Mouse (Mus musculus) lung, embryonic 16.5 days (tissue): ENCODE results near the gene Btk. TPM values are rescaled to one million over a fixed set of nuclear protein-coding genes. Genes with fewer than 3 reads are reported as not detected.

Experiments used
- ATAC-seq: fragments of 200-750 bp; cut with Nextera tagmentation; 2 replicates; pipeline ENCODE4 v1.8.0; 2017; ENCODE audit warnings: low read depth, mild to moderate bottlenecking, moderate library complexity
- H3K27ac ChIP-seq: fragments of 300-500 bp; sonication (generic); 2 replicates; pipeline ENCODE4 v1.5.1; 2014; ENCODE audit warnings: mild to moderate bottlenecking, control low read depth, low read length
- H3K27me3 ChIP-seq: fragments of 300-500 bp; sonication (generic); 2 replicates; pipeline ENCODE4 v1.6.1; 2014; ENCODE audit warnings: low read depth, low read length, mixed read lengths; ENCODE audit not compliant: control insufficient read depth, insufficient read depth
- H3K36me3 ChIP-seq: fragments of 300-500 bp; sonication (generic); 2 replicates; pipeline ENCODE4 v1.6.1; 2014; ENCODE audit warnings: low read length; ENCODE audit not compliant: control insufficient read depth, insufficient read depth
- H3K4me1 ChIP-seq: fragments of 300-500 bp; sonication (generic); replicated peaks from 2 replicates; pipeline ENCODE4 v1.6.1; 2014; ENCODE audit warnings: low read length, mixed read lengths; ENCODE audit not compliant: control insufficient read depth, insufficient read depth
- H3K4me2 ChIP-seq: fragments of 300-500 bp; sonication (generic); 2 replicates; pipeline ENCODE4 v1.6.1; 2014; ENCODE audit warnings: low read depth, low read length, control low read depth
- H3K4me3 ChIP-seq: fragments of 300-500 bp; sonication (generic); 2 replicates; pipeline ENCODE4 v1.5.1; 2014; ENCODE audit warnings: mild to moderate bottlenecking, low read length, control low read depth
- H3K9ac ChIP-seq: fragments of 300-500 bp; sonication (generic); 2 replicates; pipeline ENCODE4 v1.6.1; 2014; ENCODE audit warnings: low read length, control low read depth
- H3K9me3 ChIP-seq: fragments of 300-500 bp; sonication (generic); 2 replicates; pipeline ENCODE4 v1.6.1; 2016; ENCODE audit warnings: low read length; ENCODE audit not compliant: control insufficient read depth
- WGBS: fragments of 180-500 bp; shearing (Covaris S2); extraction: QIAGEN DNeasy Blood & Tissue Kit; methylation state at CpG from one replicate; pipeline ENCODE4 v1.1.7; 2014; 5-methylcytosine and 5-hydroxymethylcytosine counted together
- polyA plus RNA-seq: library from polyadenylated mRNA; unstranded; fragments of >200 nt; fragmentation: Nextera tagmentation; extraction: Ambion mirVana; gene quantifications from 2 replicates; pipeline ENCODE4 v1.2.1, GENCODE M21; 2015

The Btk gene
- polyA plus RNA-seq, 1 experiment from 2014 or later: 1.9 TPM

DNA sequence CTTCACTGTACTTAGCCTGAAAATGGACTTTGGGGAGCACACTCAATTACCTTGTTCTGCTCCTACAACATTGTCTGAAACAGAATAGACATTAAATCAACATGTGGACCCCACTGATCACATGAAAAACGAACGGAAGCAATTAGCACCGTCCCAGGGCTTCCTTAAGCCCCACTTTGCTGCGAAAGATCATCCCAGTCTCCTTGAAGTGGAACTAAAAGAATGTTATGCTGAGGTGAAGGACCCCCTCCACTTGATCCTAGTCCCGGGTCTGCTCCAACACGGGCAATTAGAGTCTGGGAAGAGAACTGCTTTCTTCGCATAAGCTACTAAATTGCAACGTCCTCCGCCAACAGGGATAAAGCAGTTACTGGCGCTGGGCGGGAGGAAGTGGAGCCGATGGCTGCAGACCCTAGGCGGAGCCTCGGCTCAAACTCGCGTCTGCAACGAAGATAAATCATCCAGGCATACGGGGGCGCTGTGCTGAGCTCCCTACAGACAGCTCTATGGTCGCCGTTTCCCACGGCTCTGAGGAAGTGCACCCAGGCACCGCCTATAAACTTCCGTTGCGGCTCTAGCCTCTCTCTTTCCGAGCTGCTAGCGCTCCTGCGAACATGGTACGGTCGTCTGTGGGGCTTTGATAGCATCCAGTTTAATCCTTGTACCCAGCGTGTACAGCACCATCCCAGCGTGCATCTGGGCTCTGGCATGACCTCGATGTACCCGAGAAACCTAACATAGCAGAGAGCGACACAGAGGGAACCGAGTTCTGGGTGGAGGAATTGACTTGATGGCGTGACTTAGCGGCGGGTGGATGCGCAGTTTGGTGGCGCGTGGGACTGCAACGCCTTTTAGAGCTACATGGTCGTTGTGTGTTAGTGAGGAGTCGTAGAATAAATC is 2.0 kb upstream of the Btk start, which contains the start of gene Rpl36a:
Gene Rpl36a, plus strand, starts transcription at position 552 of the 900 bp plus-strand sequence.
- WGBS: 14% methylated on average over 45 of the region's 45 CpGs
- H3K27ac ChIP-seq: peak within 1 kb of the TSS; percentile 77
- ATAC-seq: peak; percentile 97
- H3K36me3 ChIP-seq: 0 out of 2 replicates have a peak, but pooled peaks cover 3% of the 10 kb centered on the region
- no peaks in the 10 kb centered on the region for H3K9me3 ChIP-seq
- H3K4me1 ChIP-seq: no peaks in the 10 kb centered on the region
- no peaks in the 10 kb centered on the region for H3K27me3 ChIP-seq
- peak within 1 kb of the TSS; percentile 77 for H3K9ac ChIP-seq
- H3K4me3 ChIP-seq: peak within 1 kb of the TSS; percentile 61
- peak within 1 kb of the TSS; percentile 59 for H3K4me2 ChIP-seq

DNA sequence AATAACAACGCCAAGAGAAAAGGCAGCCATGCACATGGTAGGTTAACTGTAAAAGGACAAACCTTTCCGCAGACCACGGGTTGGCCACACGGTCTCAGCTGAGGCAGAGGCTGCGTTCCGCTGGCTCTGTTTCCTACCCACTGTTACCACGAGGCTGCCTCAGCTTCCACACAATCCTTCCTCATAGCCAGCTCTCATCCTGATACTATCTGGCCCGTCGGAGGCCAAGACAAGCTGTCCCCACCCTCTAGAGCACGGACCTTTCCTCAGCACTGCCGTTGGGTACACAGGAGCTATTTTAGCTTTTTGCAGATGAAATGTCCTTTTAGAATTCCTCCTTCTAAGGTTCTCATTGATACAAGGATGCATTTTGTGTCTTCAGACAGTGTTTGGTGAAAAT is 1.1 kb downstream of the Btk start:
- no peaks in the 10 kb centered on the region for H3K27me3 ChIP-seq

DNA sequence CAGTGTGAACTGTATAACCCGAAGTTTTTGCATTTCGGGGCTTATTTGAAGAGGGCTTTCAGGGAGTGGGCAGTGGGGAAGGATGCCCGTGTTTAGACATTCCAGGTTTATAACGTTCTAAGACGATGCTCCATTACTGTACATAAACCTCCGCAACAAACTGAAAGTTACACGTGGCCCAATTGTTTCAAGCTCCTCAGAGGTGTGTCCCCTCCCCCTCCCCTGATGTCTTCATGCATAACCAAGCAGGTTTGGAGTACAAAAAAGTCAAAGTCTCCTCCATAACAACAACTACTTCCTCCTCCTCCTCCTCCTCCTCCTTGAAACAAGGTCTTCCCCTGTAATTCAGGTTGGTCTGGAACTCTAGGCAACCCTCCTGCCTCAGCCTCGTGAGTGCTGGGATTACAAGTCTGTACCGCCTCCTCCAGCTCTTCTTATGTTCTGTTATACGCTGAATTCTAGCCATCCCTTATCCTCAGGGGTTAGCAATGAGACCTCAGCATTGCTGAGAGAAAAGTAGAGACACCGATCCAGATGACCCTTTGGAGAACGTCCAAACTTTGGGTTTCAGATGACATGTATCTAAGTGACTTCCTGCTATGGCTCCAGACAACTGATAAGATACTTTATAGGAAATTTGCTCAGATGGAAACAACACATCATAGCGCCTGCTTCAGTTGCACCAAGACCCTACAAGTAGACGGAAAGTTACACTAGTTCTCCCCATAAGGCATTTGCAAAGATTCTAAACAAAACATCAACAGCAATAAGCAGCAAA is 2.7 kb downstream of the Btk start:
- ATAC-seq: no peak
- H3K27ac ChIP-seq: no peak overlapping the region
- WGBS: 78% methylated on average over 14 of the region's 14 CpGs
- no peaks in the 10 kb centered on the region for H3K36me3 ChIP-seq
- H3K9me3 ChIP-seq: no peaks in the 10 kb centered on the region
- H3K4me1 ChIP-seq: no peaks in the 10 kb centered on the region
- no peak overlapping the region for H3K4me2 ChIP-seq
- no peak overlapping the region for H3K9ac ChIP-seq
- H3K27me3 ChIP-seq: no peaks in the 10 kb centered on the region
- H3K4me3 ChIP-seq: no peak overlapping the region

More for the DNA sequence above, 1.1 kb downstream of the Btk start:
- H3K36me3 ChIP-seq: no peaks in the 10 kb centered on the region
- no peaks in the 10 kb centered on the region for H3K9me3 ChIP-seq
- H3K27ac ChIP-seq: no peak overlapping the region
- H3K4me2 ChIP-seq: no peak overlapping the region
- ATAC-seq: no peak
- H3K4me1 ChIP-seq: no peaks in the 10 kb centered on the region
- WGBS: 69% methylated on average over 11 of the region's 11 CpGs
- no peak overlapping the region for H3K4me3 ChIP-seq
- H3K9ac ChIP-seq: no peak overlapping the region

DNA sequence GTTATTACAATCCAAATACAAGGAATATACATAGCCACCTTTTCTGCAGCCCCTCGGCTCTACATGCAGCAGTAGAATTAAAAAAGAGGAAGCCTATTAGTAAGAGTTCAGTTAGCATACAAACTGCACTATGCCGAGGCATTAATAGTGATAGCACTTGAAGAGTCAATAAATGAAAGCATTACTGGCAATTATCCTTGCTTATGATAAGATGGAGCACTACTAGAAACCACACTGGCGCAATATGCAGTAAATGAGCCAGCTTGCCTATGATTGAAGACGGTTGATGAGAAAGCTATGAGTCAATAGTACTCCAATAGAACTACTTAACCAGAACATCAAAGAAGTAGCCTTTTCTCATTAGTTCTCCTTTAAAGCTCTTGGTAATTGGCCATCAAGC is 5.5 kb downstream of the Btk start:
- Histone ChIP-seq H3K27me3 (no peaks in the 10 kb centered on the region), H3K9me3 (no peaks in the 10 kb centered on the region), H3K36me3 (no peaks in the 10 kb centered on the region), H3K27ac (no peak overlapping the region), H3K4me3 (no peak overlapping the region), H3K4me2 (no peak overlapping the region), H3K4me1 (no peaks in the 10 kb centered on the region), H3K9ac (no peak overlapping the region)
- 83% methylated on average over 4 of the region's 4 CpGs for WGBS
- ATAC-seq: no peak

DNA sequence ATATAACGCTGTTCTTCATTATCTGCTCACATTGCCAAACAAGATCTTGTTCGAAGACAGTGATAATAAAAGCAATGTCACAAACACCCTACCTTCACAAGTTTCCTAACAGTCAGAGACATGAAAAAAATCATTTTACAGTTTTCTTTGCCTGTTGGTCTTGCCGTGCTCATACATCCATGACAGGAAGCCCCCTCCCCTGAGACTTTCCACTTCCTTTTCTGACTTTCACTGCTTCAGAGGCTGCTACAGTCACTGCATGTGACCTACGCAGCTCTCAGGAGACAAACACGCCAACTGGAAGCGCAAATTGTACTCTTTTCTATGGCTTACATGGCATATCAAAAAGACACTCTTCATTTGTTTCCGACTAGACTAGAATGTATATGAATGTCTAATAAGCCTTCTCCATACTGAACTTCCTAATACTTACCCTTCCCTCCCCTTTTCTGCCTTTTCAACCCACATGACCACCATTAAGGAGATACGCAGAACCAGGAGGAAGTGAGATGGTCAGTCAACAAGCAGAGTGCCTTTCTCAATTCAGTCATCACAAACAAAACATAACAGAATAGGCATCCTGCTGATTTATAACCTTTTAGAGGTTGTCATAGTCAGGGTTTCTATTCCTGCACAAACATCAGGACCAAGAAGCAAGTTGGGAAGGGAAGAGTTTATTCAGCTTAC is 16.7 kb downstream of the Btk start:
- no peak for ATAC-seq
- H3K4me3 ChIP-seq: no peak overlapping the region
- H3K27me3 ChIP-seq: no peaks in the 10 kb centered on the region
- no peaks in the 10 kb centered on the region for H3K9me3 ChIP-seq
- WGBS: 73% methylated on average over 8 of the region's 8 CpGs
- no peak overlapping the region for H3K27ac ChIP-seq
- no peak overlapping the region for H3K4me2 ChIP-seq
- no peaks in the 10 kb centered on the region for H3K4me1 ChIP-seq
- H3K9ac ChIP-seq: no peak overlapping the region
- no peaks in the 10 kb centered on the region for H3K36me3 ChIP-seq

DNA sequence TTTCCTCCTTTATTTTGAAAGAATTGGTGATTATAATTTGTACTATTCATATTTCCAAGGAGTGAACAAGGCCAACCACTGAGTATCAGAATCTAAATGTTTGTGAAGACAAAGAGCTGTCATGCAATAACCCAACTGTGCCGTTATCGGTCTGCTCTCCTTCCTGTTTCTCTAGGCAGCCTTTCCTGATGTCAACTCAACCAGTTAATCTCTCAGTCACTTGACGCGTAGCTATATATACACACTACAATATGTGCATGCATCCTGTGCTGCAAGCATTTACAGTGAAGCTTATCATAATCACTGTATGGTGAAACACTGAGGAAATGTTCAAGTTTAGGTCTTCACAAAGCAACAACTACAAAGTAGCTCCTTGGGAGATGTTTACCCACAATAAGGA is 19.0 kb downstream of the Btk start:
- Histone ChIP-seq H3K4me1 (no peaks in the 10 kb centered on the region), H3K4me3 (no peak overlapping the region), H3K4me2 (no peak overlapping the region), H3K36me3 (no peaks in the 10 kb centered on the region), H3K9me3 (no peaks in the 10 kb centered on the region), H3K9ac (no peak overlapping the region), H3K27ac (no peak overlapping the region), H3K27me3 (no peaks in the 10 kb centered on the region)
- no peak for ATAC-seq
- 63% methylated on average over 4 of the region's 4 CpGs for WGBS

DNA sequence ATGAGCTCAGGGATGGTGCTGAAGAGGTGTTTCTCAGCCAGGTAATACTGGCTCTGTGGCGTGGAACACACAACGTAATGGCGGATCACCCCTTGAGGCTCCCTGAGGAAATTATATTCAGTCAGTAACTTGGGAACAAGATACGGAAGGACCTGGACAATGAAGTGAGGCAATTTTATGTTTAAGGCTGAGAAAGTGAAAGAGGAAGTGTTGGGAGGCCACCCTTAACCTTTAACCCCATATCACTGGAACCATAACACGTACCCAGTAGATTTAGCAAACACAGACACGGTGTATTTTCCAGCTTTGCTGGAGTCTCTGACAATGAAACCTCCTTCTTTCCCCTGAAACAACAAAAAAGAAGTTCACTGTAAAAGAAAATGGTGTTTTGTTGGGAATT is 28.9 kb downstream of the Btk start:
- 57% methylated on average over 6 of the region's 6 CpGs for WGBS
- H3K9me3 ChIP-seq: no peaks in the 10 kb centered on the region
- H3K4me3 ChIP-seq: no peak overlapping the region
- no peak for ATAC-seq
- H3K27me3 ChIP-seq: no peaks in the 10 kb centered on the region
- H3K4me1 ChIP-seq: no peaks in the 10 kb centered on the region
- no peak overlapping the region for H3K9ac ChIP-seq
- H3K27ac ChIP-seq: no peak overlapping the region
- H3K36me3 ChIP-seq: no peaks in the 10 kb centered on the region
- no peak overlapping the region for H3K4me2 ChIP-seq

DNA sequence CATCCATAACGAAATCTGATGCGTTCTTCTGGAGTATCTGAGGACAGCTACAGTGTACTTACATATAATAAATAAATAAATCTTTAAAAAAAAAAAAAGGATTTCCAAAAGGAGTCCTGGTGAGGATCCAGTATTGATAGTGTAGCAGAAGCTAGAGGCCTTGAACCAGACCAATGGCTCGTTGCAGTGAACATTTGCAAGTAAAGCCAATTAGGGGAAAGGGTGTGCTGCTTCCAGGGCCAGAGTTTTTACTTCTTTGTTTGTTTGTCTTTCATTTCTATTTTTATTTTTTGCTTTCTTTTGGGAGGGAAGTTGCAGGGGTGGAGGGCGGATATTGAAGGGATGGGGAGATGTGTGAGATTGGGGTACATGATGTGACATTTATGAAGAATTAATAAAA is 30.0 kb downstream of the Btk start:
- Histone ChIP-seq H3K9me3 (no peaks in the 10 kb centered on the region), H3K27me3 (no peaks in the 10 kb centered on the region), H3K36me3 (no peaks in the 10 kb centered on the region), H3K4me1 (no peaks in the 10 kb centered on the region), H3K27ac (no peak overlapping the region), H3K4me2 (no peak overlapping the region), H3K9ac (no peak overlapping the region), H3K4me3 (no peak overlapping the region)
- ATAC-seq: no peak
- WGBS: 80% methylated on average over 4 of the region's 4 CpGs

DNA sequence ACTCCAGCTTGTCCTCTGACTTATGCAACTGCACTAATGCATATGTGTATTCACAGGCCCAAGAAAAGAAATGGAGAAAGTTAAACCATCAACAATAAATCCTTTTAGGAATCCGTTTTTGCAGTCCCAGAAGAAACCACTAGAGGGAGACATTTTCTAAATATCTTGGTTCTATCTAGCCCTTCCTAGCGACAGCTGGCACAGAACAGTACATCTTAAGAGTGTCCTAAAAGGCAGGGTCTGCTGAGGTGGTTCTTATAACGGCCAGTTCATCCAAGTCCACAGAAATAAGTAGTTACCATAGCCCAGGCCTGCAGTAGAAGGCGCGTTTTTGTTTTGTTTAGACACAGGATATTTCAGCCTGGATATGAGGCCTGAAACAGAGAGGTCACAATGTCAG is 32.5 kb downstream of the Btk start:
- WGBS: 13% methylated on average over 5 of the region's 5 CpGs
- Histone ChIP-seq H3K27me3 (no peaks in the 10 kb centered on the region), H3K4me1 (no peaks in the 10 kb centered on the region), H3K4me3 (no peak overlapping the region), H3K9ac (no peak overlapping the region), H3K36me3 (no peaks in the 10 kb centered on the region), H3K4me2 (no peak overlapping the region), H3K27ac (no peak overlapping the region), H3K9me3 (no peaks in the 10 kb centered on the region)
- no peak for ATAC-seq
